Mouse (Mus musculus): ENCODE data around the gene Batf3. TPM values are rescaled to one million over a fixed set of nuclear protein-coding genes. Genes with fewer than 3 reads are reported as not detected.

Gene Batf3
- polyA plus RNA-seq, 1 experiment from 2014 or later: 2.9 TPM

DNA sequence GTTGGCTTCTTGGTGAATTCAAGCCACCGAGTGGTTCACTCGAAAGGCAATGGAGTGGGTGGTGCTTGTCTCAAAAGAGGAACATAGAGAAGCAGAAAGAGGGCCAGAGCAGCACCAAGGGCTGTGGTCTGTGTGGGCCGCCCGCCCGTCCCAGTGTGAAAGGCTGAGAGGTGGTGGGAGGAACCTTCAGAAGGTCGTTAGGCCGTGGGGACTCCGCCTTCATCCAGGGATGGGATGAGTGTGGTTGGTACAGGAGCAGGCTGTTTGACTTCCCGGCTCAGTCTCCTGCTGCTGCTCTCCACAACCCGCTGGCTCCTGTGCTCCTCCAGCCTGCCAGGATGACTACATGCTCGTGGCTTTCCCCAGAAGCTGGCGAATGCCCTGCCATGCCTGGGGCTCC lies 12.1 kb upstream of the Batf3 start:
- CTCF ChIA-PET: no interaction called here
- POLR2A ChIA-PET: no interaction called here
- no peak for TF ChIP-seq CTCF (IDR thresholded peaks at IDR 0.05)
- H3K27me3 ChIP-seq: no peaks in the 10 kb centered on the region
- in situ Hi-C loops (cut with MboI; ENCODE audit: low pct_unique_long_range_greater_than_20kb): loop anchor here (25.0 kb wide), 1 partner anchor 477 kb away; no protein-coding TSS in a partner anchor
- DNase-seq (ENCODE audit: low read depth, low spot score): no peak
- peak; percentile 73 for ATAC-seq

DNA sequence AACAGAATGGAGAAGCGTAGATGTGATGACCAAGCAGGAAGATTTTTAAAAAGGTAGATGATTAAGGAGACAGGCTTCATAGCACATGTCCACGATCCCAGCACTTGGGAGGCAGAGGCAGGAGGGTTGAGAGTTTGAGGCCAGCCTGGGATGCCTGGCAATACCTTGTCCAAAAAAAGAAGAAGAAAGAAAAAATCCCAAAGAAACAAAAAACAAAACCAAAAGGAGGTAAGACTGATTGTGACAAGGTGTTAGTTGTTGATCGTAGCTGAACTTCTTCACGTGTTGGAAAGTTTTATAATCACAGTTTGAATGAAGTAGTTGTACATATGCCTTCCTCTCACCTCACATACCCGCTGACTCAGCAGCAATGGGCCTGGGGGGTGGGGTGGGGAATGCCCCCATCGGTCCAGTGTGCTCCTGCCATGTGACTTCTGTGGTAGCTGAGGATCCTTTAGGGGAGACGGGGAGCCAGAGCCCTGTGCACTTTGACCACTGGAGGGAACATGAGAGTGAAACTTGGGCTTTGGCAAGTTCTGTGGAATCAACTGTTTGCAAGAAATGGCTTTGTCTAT lies 11.3 kb upstream of the Batf3 start:
- in situ Hi-C loops (cut with MboI; ENCODE audit: low pct_unique_long_range_greater_than_20kb): loop anchor here (25.0 kb wide), 1 partner anchor 476 kb away; no protein-coding TSS in a partner anchor
- ATAC-seq: no peak

DNA sequence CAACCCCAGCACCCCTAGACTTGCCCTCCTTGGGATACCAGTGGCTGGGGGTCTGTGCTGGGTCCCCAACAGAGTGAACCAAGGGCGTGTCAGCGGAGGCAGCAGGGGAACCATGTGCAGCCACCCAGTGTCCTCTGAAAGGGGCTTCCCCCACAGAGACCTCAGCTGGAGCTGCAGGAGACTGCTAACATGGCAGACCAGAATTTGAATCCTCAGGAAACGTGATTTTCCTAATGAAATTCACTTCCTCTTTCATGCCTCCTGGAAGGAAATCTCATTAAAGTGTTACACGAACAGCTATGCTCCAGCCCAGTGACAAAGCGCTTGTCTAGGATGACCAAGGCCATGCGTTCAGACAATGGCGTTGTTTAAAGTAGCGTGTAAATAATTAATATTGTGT lies 10.7 kb upstream of the Batf3 start:
- DNase-seq (ENCODE audit: low read depth, low spot score) (no peak), ATAC-seq (no peak)
- POLR2A ChIA-PET: no interaction called here
- H3K27me3 ChIP-seq: no peaks in the 10 kb centered on the region
- CTCF ChIA-PET: no interaction called here
- in situ Hi-C loops (cut with MboI; ENCODE audit: low pct_unique_long_range_greater_than_20kb): loop anchor here (25.0 kb wide), 1 partner anchor 475 kb away; no protein-coding TSS in a partner anchor
- TF ChIP-seq CTCF (IDR thresholded peaks at IDR 0.05): no peak

More for the DNA sequence above, 11.3 kb upstream of the Batf3 start:
- no peak for TF ChIP-seq CTCF (IDR thresholded peaks at IDR 0.05)
- POLR2A ChIA-PET: no interaction called here
- H3K27me3 ChIP-seq: no peaks in the 10 kb centered on the region
- DNase-seq (ENCODE audit: low read depth, low spot score): no peak
- CTCF ChIA-PET: no interaction called here

DNA sequence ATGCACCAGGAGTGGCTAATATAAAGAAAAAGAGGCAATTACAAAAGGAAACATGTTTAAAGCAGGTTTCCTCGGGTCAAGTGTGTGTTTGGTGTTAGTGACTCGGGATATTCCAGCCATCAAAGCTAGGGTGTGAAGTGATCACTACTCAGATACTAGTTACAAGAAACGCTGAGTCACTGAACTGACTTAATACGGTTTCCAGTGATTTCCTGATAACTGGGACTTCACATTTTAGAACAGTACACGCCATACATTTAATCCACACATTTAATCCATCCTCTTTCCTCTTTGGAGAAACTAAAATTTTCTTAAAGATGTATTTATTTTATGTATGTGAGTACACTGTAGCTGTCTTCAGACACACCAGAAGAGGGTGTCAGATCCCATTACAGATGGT lies 9.7 kb upstream of the Batf3 start:
- CTCF ChIA-PET: no interaction called here
- in situ Hi-C loops (cut with MboI; ENCODE audit: low pct_unique_long_range_greater_than_20kb): loop anchor here (25.0 kb wide), 1 partner anchor 474 kb away; no protein-coding TSS in a partner anchor
- POLR2A ChIA-PET: no interaction called here
- DNase-seq (ENCODE audit: low read depth, low spot score): no peak
- no peak for TF ChIP-seq CTCF (IDR thresholded peaks at IDR 0.05)
- no peak for ATAC-seq
- no peaks in the 10 kb centered on the region for H3K27me3 ChIP-seq

DNA sequence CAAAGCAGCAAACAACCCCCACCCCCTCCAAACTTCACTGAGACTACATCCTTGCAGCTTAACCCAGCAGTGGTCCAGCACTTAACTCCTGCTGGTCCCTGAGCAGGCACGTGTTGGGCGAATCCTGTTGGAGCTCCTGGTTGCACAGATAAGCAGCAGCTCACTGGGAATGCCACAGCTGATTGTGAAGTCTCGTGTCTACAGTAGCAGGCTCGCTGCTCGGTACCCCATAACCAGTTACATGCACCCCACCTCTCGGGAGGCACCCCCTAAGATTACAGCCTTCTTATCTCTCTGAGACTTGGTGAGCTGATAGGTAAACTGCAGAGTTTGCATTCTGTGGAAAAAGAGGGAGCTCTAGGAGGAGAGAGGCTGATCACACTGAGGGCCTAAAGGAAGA lies 8.3 kb upstream of the Batf3 start:
- ATAC-seq (no peak), DNase-seq (ENCODE audit: low read depth, low spot score) (no peak)
- in situ Hi-C loops (cut with MboI; ENCODE audit: low pct_unique_long_range_greater_than_20kb): loop anchor here (25.0 kb wide), 1 partner anchor 473 kb away; no protein-coding TSS in a partner anchor
- no peak for TF ChIP-seq CTCF (IDR thresholded peaks at IDR 0.05)
- CTCF ChIA-PET: interaction anchor here (1.1 kb wide), 1 partner anchor 93 kb away, joined by 4 read pairs; no protein-coding TSS in a partner anchor
- POLR2A ChIA-PET: no interaction called here
- no peaks in the 10 kb centered on the region for H3K27me3 ChIP-seq

DNA sequence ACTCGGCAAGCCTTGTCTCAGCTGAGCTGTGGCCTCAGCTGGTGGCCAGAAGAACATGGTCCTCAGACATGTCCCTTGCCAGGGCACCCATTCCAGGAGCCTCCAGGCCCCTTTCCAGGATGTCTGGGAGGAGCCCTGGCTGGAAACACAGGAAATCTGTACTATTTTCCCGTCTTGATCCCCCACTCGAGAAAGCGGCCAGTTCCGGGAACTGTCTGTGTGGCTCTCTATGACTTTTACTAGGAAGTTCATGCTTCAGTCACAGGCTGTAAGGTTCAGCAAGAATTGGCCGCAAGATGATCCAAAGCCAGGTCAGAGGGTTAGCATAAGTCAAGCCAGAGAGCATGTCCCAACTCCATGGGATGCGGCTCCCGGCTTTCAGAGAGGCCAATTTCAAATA lies 5.6 kb upstream of the Batf3 start:
- CTCF ChIA-PET: interaction anchor here (1.0 kb wide), 1 partner anchor 31 kb away, joined by 3 read pairs; no protein-coding TSS in a partner anchor

DNA sequence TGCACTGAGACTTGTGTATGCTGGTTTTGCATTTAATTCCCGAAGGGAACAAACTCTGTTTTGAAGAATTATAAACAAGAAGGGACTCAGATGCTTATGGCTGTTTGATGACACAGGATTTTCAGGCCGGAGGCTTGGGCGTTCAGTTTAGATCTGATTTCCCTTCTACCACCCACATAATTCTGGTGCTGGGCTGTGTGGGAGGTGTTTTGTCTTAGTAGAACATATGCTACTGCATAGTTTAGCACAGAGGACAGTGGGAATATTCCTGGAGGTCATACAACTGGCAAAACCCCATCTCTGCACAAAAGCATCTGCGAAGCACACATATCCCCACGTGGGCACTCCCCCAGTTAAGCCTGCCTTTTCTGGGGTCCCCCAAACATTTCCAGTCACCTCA lies 4.1 kb upstream of the Batf3 start:
- DNase-seq (ENCODE audit: low read depth, low spot score) (no peak), ATAC-seq (no peak)
- CTCF ChIA-PET: interaction anchor here (1.0 to 1.2 kb wide), 2 partner anchors 89 to 206 kb away, joined by 3 to 4 read pairs; no protein-coding TSS in a partner anchor
- in situ Hi-C loops (cut with MboI; ENCODE audit: low pct_unique_long_range_greater_than_20kb): loop anchor here (5.0 to 25.0 kb wide), 3 partner anchors 84 to 469 kb away; no protein-coding TSS in a partner anchor
- H3K27me3 ChIP-seq: no peaks in the 10 kb centered on the region
- TF ChIP-seq CTCF (IDR thresholded peaks at IDR 0.05): no peak
- POLR2A ChIA-PET: no interaction called here

More for the DNA sequence above, 5.6 kb upstream of the Batf3 start:
- DNase-seq (ENCODE audit: low read depth, low spot score) (no peak), ATAC-seq (no peak)
- no peaks in the 10 kb centered on the region for H3K27me3 ChIP-seq
- in situ Hi-C loops (cut with MboI; ENCODE audit: low pct_unique_long_range_greater_than_20kb): loop anchor here (5.0 to 25.0 kb wide), 3 partner anchors 85 to 470 kb away; no protein-coding TSS in a partner anchor
- TF ChIP-seq CTCF (IDR thresholded peaks at IDR 0.05): no peak
- POLR2A ChIA-PET: no interaction called here

DNA sequence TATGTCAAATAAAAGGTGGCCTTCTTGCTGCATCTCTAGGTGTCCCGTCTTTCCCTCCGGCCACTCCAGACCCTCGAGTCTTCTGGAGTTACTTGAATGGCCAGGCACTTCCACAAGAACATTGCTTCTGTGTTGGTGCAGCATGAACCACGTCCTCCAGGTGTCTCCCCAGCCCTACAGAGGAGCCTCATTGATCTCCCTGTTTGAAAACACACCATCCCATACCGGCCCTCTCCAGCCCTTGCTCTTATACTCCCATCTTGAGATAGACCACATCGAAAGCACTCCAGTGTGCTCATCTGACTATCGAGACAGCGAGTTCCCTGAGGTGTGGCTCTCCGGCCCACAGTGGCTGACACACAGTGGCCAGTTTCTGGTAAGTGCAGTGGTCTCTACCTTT lies 2.6 kb upstream of the Batf3 start:
- ATAC-seq: no peak
- CTCF ChIA-PET: interaction anchor here (0.8 to 1.2 kb wide), 2 partner anchors 88 to 199 kb away, joined by 3 read pairs; no protein-coding TSS in a partner anchor
- H3K27me3 ChIP-seq: no peaks in the 10 kb centered on the region
- TF ChIP-seq CTCF (IDR thresholded peaks at IDR 0.05): no peak
- in situ Hi-C loops (cut with MboI; ENCODE audit: low pct_unique_long_range_greater_than_20kb): loop anchor here (10.0 to 25.0 kb wide), 2 partner anchors 180 to 467 kb away; no protein-coding TSS in a partner anchor
- POLR2A ChIA-PET: no interaction called here
- no peak for DNase-seq (ENCODE audit: low read depth, low spot score)

DNA sequence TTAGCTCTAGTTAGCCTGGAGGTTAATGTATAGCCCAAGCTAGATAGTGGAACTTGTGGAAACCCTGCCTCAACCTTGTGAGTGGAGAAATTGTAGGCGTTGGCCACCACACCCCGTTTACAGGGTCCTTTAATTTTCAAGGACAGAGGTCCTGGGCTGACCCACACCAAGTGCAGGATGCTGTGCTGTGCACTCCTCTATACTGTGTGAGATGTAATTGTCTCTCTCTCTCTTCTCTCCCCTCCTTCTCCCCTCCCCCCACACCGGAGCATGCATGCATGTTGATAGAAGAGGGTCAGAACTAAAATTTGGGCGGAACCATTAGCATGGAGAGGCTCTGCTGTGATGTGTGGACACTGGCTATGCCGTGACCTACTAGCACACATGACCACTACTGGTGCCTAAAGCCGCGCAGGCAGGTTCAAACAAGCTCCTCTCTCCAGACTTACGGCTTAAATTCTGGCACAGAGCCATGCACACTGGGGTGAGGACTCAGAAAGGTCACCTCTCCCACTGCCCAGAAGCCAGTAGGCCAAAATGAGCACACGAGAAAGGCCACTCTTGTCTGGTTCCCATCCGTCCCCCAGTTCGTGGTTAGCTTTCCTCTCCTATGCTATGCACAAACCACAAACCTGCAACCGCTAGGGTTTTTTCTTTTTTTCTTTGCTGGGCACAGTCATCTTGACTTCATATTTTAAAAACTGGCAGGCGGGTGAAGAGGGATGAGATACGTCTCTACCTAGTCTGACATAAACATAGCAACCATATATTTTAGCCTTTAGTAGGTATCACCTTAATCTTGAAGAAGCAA lies 571 bp upstream of the Batf3 start:
- no peak for DNase-seq (ENCODE audit: low read depth, low spot score)
- in situ Hi-C loops (cut with MboI; ENCODE audit: low pct_unique_long_range_greater_than_20kb): loop anchor here (10.0 to 25.0 kb wide), 2 partner anchors 178 to 465 kb away; no protein-coding TSS in a partner anchor
- ChIA-PET CTCF (interaction anchor here (0.8 to 1.5 kb wide), 3 partner anchors 22 to 57 kb away, joined by 3 read pairs; no protein-coding TSS in a partner anchor), POLR2A (no interaction called here)
- no peak for ATAC-seq
- H3K27me3 ChIP-seq: no peaks in the 10 kb centered on the region
- TF ChIP-seq CTCF (IDR thresholded peaks at IDR 0.05): no peak

DNA sequence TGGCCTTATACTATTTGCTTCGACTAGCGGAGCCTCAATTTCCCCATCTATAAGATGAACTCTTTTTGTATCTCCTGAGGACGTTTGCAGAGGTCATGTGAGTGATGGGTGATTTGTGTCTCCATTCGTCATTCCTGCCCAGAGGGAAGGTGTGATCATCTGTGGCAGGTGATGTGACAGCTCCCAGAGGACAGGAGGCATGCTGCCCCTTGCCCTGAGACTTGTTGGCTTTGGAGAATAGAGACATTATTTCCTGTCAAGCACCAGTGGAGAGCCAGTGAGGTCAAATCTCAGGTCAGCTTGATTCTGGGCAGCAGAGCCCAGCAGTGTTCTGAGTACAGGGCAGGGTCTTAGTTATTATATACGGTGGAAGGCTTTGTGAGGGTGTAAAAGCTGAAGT lies 1.5 kb downstream of the Batf3 start:
- in situ Hi-C loops (cut with MboI; ENCODE audit: low pct_unique_long_range_greater_than_20kb): loop anchor here (10.0 to 25.0 kb wide), 2 partner anchors 176 to 463 kb away; no protein-coding TSS in a partner anchor
- no peak for TF ChIP-seq CTCF (IDR thresholded peaks at IDR 0.05)
- POLR2A ChIA-PET: interaction anchor here (0.6 to 0.7 kb wide), 2 partner anchors 10 to 134 kb away, joined by 3 to 4 read pairs; no protein-coding TSS in a partner anchor
- DNase-seq (ENCODE audit: low read depth, low spot score) (no peak), ATAC-seq (no peak)
- no peaks in the 10 kb centered on the region for H3K27me3 ChIP-seq
- CTCF ChIA-PET: interaction anchor here (1.1 to 1.4 kb wide), 3 partner anchors 8 to 73 kb away, joined by 3 to 5 read pairs (median 3); no protein-coding TSS in a partner anchor
